Mouse (Mus musculus) midbrain, embryonic 14.5 days (tissue): ENCODE measurements at regions not wholly inside any gene's neighbourhood (a gene's known extent, or its start where the extent isn't known, plus 50 kb on each side); places are given as distances from the start of the nearest gene placed in this dataset.

Experiments used
- ATAC-seq: fragments of 200-750 bp; cut with Nextera tagmentation; 2 replicates; pipeline ENCODE4 v1.8.0; 2017; ENCODE audit warnings: moderate number of reproducible peaks, moderate library complexity; ENCODE audit not compliant: low FRiP score, low TSS enrichment
- DNase-seq: peaks from one replicate; pipeline ENCODE4 v3.0.0-alpha.2; 2015
- H3K27ac ChIP-seq: fragments of 300-500 bp; sonication (generic); replicated peaks from 2 replicates; pipeline ENCODE4 v1.5.1; 2014; ENCODE audit warnings: mild to moderate bottlenecking, low read depth, low read length, moderate library complexity
- H3K27me3 ChIP-seq: fragments of 300-500 bp; sonication (generic); 2 replicates; pipeline ENCODE4 v1.6.1; 2014; ENCODE audit warnings: low read length, control low read depth, mixed read lengths; ENCODE audit not compliant: control insufficient read depth, insufficient read depth
- H3K36me3 ChIP-seq: fragments of 300-500 bp; sonication (generic); 2 replicates; pipeline ENCODE4 v1.6.1; 2014; ENCODE audit warnings: low read length, control low read depth; ENCODE audit not compliant: control insufficient read depth, insufficient read depth
- H3K4me1 ChIP-seq: fragments of 300-500 bp; sonication (generic); 2 replicates; pipeline ENCODE4 v1.6.1; 2014; ENCODE audit warnings: mild to moderate bottlenecking, antibody characterized with exemption, low read length, control low read depth; ENCODE audit not compliant: control insufficient read depth, insufficient read depth
- H3K4me2 ChIP-seq: fragments of 300-500 bp; sonication (generic); 2 replicates; pipeline ENCODE4 v1.6.1; 2014; ENCODE audit warnings: mild to moderate bottlenecking, low read length, moderate library complexity
- H3K4me3 ChIP-seq: fragments of 300-500 bp; sonication (generic); replicated peaks from 2 replicates; pipeline ENCODE4 v1.5.1; 2014; ENCODE audit warnings: low read depth, low read length
- H3K9ac ChIP-seq: fragments of 300-500 bp; sonication (generic); replicated peaks from 2 replicates; pipeline ENCODE4 v1.6.1; 2014; ENCODE audit warnings: mild to moderate bottlenecking, low read length, moderate library complexity
- H3K9me3 ChIP-seq: fragments of 300-500 bp; sonication (generic); 2 replicates; pipeline ENCODE4 v1.6.1; 2016; ENCODE audit warnings: low read length, control low read depth, mixed read lengths; ENCODE audit not compliant: control insufficient read depth
- WGBS: fragments of 180-500 bp; shearing (Covaris S2); extraction: QIAGEN DNeasy Blood & Tissue Kit; methylation state at CpG from one replicate; pipeline ENCODE4 v1.1.7; 2014; 5-methylcytosine and 5-hydroxymethylcytosine counted together

DNA sequence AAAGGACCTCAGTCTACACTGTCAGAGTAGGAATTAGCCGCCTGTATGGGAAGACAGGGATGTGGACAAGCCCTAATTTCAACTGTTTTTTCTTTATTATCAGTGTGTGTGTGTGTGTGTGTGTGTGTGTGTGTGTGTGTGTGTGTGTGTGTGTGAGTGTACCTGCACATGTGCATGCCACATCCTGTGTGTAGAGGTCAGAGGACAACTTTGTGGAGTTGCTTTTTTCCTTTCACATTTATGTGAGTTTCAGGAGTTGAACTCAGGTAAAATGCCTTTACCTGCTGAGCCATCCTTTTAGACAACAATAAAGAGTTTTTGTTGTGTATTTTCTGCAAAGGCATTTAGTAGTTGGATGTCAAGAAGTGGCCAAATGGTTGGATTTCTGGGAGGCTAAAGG, 2606.8 kb downstream of the Gm37988 start:
- no peak overlapping the region for H3K9ac ChIP-seq
- no peak overlapping the region for H3K4me3 ChIP-seq
- H3K36me3 ChIP-seq, result no peaks in the 10 kb centered on the region
- H3K9me3 ChIP-seq, result no peaks in the 10 kb centered on the region
- no peak for ATAC-seq
- no peaks in the 10 kb centered on the region for H3K4me1 ChIP-seq
- H3K4me2 ChIP-seq, result no peak overlapping the region
- H3K27me3 ChIP-seq, result no peaks in the 10 kb centered on the region
- H3K27ac ChIP-seq, result no peak overlapping the region
- WGBS, result 94% methylated on average over 1 of the region's 1 CpGs
- DNase-seq, result no peak

DNA sequence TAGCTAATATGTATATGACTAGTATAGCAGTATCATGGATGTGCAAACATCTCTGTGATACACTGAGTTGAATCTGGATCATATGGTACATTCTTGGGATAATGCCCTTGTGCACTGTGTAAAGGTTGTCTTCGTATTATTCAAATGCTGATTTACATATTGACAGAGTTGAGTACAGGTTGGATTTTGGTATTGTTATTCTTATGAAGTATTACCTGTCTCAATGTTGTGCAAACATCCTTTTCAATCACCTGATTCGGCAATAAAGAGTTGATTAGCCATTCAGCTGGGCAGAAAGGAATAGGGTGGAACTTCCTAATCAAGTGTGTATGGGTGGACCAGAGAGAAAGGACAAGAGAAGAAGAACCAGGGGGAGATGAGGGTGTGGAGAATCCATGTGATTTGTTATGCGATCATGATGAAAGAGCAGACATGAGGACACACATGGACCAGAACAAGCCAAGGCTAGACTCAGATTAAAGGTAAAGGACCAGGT, 2644.0 kb downstream of the Gm37988 start:
- no peak overlapping the region for H3K4me2 ChIP-seq
- ATAC-seq (no peak), DNase-seq (no peak)
- no peak overlapping the region for H3K4me3 ChIP-seq
- 94% methylated on average over 3 of the region's 3 CpGs for WGBS
- no peaks in the 10 kb centered on the region for H3K27me3 ChIP-seq
- no peaks in the 10 kb centered on the region for H3K36me3 ChIP-seq
- no peaks in the 10 kb centered on the region for H3K4me1 ChIP-seq
- H3K9me3 ChIP-seq, result no peaks in the 10 kb centered on the region
- H3K27ac ChIP-seq, result no peak overlapping the region
- H3K9ac ChIP-seq, result no peak overlapping the region

DNA sequence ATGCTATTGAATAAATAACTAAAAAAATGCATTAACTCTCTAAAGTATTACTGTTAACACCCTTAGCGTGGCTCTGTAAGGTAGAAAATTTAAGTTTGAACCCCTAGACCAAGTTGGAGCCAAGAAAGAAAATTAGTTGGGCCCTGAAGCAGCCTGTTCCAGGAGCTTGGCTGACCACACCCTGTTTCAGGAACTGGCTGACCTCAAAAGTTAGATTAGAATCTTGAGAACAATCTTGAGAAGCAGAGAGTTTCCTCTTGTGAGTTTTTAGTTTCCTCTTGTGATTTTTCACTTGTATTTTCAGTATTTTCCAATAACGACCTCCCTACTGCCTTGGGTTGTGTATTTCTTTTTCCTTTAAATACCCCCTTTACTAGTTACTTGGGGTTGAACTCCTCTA, 2647.2 kb downstream of the Gm37988 start:
- Histone ChIP-seq H3K4me1 (no peaks in the 10 kb centered on the region), H3K4me3 (no peak overlapping the region), H3K9me3 (no peaks in the 10 kb centered on the region), H3K9ac (no peak overlapping the region), H3K4me2 (no peak overlapping the region), H3K36me3 (no peaks in the 10 kb centered on the region), H3K27ac (no peak overlapping the region), H3K27me3 (no peaks in the 10 kb centered on the region)
- no peak for DNase-seq
- 79% methylated on average over 2 of the region's 2 CpGs for WGBS
- no peak for ATAC-seq

DNA sequence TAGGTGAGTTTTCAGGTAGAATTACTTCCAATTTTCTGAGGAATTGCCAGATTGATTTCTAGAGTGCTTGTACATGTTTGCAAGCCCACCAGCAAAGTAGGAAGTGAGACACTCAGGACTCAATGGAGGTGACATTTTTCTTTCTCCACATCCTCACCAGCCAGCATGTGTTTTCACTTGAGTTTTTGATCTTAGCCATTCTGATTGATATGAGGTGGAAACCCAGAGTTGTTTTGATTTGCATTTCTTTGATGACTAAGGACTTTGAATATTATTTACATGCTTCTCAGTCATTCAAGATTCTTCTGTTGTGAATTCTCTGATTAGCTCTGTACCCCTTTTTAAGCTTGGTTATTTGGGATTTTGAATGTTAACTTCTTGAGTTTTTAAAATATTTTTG, 2650.2 kb downstream of the Gm37988 start:
- no peaks in the 10 kb centered on the region for H3K4me1 ChIP-seq
- no peak overlapping the region for H3K4me3 ChIP-seq
- H3K4me2 ChIP-seq, result no peak overlapping the region
- H3K27ac ChIP-seq, result no peak overlapping the region
- DNase-seq, result no peak
- no peak overlapping the region for H3K9ac ChIP-seq
- no peaks in the 10 kb centered on the region for H3K9me3 ChIP-seq
- no peaks in the 10 kb centered on the region for H3K36me3 ChIP-seq
- H3K27me3 ChIP-seq, result no peaks in the 10 kb centered on the region
- ATAC-seq, result no peak

DNA sequence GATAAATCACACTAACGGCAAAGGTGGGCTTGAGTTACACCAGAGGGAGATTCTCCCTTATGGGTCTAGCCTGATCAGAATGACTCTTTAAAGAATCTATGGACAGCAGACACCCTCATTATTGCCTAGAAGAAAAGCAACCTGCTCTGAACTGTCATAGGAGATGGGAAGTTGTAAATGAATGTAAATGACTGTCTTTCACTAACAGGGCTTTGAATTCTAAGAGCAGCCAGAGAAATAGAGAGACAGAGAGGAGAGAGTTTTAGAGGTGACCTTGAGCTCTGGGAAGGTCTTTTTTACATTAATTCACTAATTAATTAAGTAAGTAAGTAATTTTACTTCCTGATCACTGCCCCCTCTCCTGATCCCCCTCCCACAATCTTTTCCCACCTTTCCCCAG, 2686.4 kb downstream of the Gm37988 start:
- Histone ChIP-seq H3K4me1 (no peaks in the 10 kb centered on the region), H3K4me2 (no peak overlapping the region), H3K9me3 (no peaks in the 10 kb centered on the region), H3K27me3 (no peaks in the 10 kb centered on the region), H3K27ac (no peak overlapping the region), H3K4me3 (no peak overlapping the region), H3K36me3 (no peaks in the 10 kb centered on the region), H3K9ac (no peak overlapping the region)
- no peak for ATAC-seq
- 92% methylated on average over 1 of the region's 1 CpGs for WGBS
- no peak for DNase-seq

DNA sequence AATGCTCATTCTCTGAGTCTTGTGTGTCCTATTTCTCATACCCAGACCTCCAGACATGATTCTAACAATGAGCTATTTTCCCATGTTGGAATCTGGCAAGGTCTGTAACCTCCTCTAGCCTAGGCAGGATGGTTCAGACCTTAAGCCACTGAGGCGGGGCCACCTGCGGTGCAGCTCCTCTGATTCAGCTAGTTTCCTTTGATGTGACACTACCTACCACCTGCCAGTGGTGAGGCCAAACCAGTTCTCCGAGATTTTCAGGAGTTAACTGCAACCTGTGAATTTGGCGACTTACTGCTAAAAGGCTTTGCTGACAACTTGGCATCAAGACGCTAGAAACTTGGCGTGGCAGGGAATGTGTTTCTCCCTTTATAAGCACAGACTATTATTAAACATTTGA, 2691.3 kb downstream of the Gm37988 start:
- ATAC-seq, result no peak
- H3K4me3 ChIP-seq, result no peak overlapping the region
- 80% methylated on average over 6 of the region's 6 CpGs for WGBS
- H3K27me3 ChIP-seq, result no peaks in the 10 kb centered on the region
- H3K36me3 ChIP-seq, result no peaks in the 10 kb centered on the region
- H3K4me1 ChIP-seq, result no peaks in the 10 kb centered on the region
- no peak overlapping the region for H3K9ac ChIP-seq
- H3K4me2 ChIP-seq, result no peak overlapping the region
- no peaks in the 10 kb centered on the region for H3K9me3 ChIP-seq
- no peak for DNase-seq
- no peak overlapping the region for H3K27ac ChIP-seq

DNA sequence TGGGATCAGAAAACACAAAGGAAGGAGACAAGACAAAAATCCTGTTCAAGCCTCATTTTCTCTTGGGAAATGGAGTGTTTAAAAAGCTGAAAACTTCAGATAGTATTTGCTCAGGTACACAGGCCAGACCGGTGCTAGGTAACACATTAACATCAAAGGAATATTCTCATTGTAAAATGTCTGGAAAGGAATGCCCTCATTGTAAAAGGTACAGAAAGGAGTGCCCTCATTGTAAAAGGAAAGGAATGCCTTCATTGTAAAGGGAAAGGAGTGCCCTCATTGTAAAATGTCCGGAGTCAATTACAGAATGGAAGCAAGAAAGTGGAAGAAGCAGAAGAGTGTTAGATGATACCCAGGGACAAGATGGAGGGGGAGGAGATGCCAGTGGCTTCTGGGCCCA, 2694.7 kb downstream of the Gm37988 start:
- no peak overlapping the region for H3K4me3 ChIP-seq
- DNase-seq (no peak), ATAC-seq (no peak)
- no peaks in the 10 kb centered on the region for H3K36me3 ChIP-seq
- no peaks in the 10 kb centered on the region for H3K4me1 ChIP-seq
- no peaks in the 10 kb centered on the region for H3K9me3 ChIP-seq
- no peak overlapping the region for H3K27ac ChIP-seq
- no peak overlapping the region for H3K9ac ChIP-seq
- 93% methylated on average over 2 of the region's 2 CpGs for WGBS
- H3K27me3 ChIP-seq, result no peaks in the 10 kb centered on the region
- H3K4me2 ChIP-seq, result no peak overlapping the region

DNA sequence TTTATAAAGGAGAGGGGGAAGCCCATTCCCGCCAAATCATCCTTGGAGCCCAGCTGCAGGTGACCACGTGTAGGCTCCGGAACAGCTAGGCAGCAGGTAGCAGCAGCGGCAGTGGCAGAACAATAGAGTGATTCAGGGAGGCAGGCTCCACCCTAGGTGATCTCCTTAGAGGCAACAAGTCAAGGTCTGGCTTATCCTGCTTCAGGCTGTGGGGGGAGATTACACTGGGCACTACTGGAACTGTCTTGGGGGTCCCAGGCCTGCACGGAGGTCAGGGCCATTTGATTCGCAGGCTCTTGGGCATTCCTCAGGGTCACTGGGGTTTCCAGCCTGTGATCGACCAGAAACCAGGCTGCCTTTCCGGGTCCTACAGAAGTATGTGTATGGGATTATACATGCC, 2711.1 kb downstream of the Gm37988 start:
- Histone ChIP-seq H3K36me3 (no peaks in the 10 kb centered on the region), H3K4me3 (no peak overlapping the region), H3K27ac (no peak overlapping the region), H3K9ac (no peak overlapping the region), H3K4me1 (no peaks in the 10 kb centered on the region), H3K27me3 (no peaks in the 10 kb centered on the region), H3K4me2 (no peak overlapping the region), H3K9me3 (no peaks in the 10 kb centered on the region)
- ATAC-seq (no peak), DNase-seq (no peak)
- WGBS, result 64% methylated on average over 8 of the region's 8 CpGs

DNA sequence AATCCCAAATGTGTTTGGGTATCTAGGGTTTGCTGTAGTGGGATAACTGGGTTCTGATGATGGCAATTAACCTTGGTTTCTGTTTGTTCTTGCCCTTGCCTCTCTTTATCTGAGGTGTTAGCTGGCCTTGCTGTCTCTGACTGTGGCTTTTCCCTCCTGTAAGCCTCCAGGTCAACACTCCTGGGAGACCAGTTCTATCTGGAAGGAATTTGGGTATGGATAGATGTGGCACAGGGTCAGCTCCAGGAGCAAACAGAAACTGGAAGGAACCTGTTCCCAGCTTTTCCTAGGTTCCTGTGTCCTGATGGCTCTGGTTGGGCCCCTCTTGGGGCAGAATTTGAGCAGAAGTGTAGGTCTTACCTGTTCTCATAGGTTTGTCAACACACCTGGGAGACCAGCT, 2725.8 kb downstream of the Gm37988 start:
- H3K9ac ChIP-seq, result no peak overlapping the region
- no peaks in the 10 kb centered on the region for H3K9me3 ChIP-seq
- no peaks in the 10 kb centered on the region for H3K36me3 ChIP-seq

More for the DNA sequence above, 2725.8 kb downstream of the Gm37988 start:
- no peak overlapping the region for H3K4me2 ChIP-seq
- DNase-seq, result no peak
- H3K27ac ChIP-seq, result no peak overlapping the region
- H3K4me1 ChIP-seq, result no peaks in the 10 kb centered on the region
- no peak for ATAC-seq
- no peaks in the 10 kb centered on the region for H3K27me3 ChIP-seq
- no peak overlapping the region for H3K4me3 ChIP-seq
